Mouse (Mus musculus): ENCODE data around the gene Nectin4.

DNA sequence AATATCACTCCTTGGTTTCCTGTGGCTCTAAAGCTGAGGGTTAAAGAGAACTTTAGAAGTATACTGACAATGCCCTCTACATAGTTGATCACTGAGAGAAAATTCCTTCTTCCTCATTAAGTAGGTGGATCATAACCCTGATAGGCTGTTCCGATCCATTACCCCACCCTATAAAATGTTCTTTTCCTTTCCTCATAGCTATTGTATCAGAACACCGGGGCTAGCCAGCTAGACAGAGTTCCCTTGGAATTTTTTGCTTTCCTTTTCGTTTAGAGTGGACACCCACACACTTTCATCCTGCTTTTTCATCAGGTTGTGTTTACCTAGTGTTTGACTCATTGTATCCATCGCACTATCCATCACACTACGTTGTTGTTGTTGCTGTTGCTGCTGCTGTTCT lies 54.7 kb downstream of the Nectin4 start:
- TF ChIP-seq TCF12 (IDR thresholded peaks at IDR 0.05; ENCODE audit: insufficient read depth, poor library complexity, severe bottlenecking) (no peak), E2F4 (IDR thresholded peaks at IDR 0.05; ENCODE audit: insufficient read depth) (no peak), POLR2A (IDR thresholded peaks at IDR 0.05; ENCODE audit: insufficient read length, low read depth) (no peak), MYOG (IDR thresholded peaks at IDR 0.05; ENCODE audit: control insufficient read depth in 1 of 3, insufficient read depth in 1 of 3, insufficient read length in 2 of 3, low read depth in 2 of 3) (no peak), MAX (IDR thresholded peaks at IDR 0.05; ENCODE audit: low read depth) (no peak), REST (IDR thresholded peaks at IDR 0.05; ENCODE audit: insufficient read depth, insufficient read length) (no peak), USF1 (IDR thresholded peaks at IDR 0.05; ENCODE audit: low read depth) (no peak), POLR2AphosphoS2 (IDR thresholded peaks at IDR 0.05; ENCODE audit: insufficient read length, low read depth) (no peak), MYOD1 (IDR thresholded peaks at IDR 0.05; ENCODE audit: control insufficient read depth in 1 of 3, insufficient read length in 2 of 3, low read depth in 2 of 3) (no peak), SRF (IDR thresholded peaks at IDR 0.05; ENCODE audit: control insufficient read depth, insufficient read length, low read depth) (no peak), TCF3 (IDR thresholded peaks at IDR 0.05; ENCODE audit: insufficient read length, low read depth) (no peak)
